Mouse (Mus musculus): Measurements from ENCODE around the gene Ttll12.

Ttll12 gene

GRCm38 (mm10) chr15:83594513-83595363 lies at the start of gene Ttll12:
Gene Ttll12 (minus strand): TSS chr15:83595157.
- peak; percentile 95 for ATAC-seq (ENCODE audit: low TSS enrichment)

- ATAC-seq (ENCODE audit: low TSS enrichment): no peak
Measured at GRCm38 (mm10) chr15:83642518-83642917, 47.6 kb upstream of the Ttll12 start.

- ATAC-seq (ENCODE audit: low TSS enrichment): no peak
Measured at GRCm38 (mm10) chr15:83640208-83640607, 45.3 kb upstream of the Ttll12 start.

GRCm38 (mm10) chr15:83639160-83639559 lies 44.2 kb upstream of the Ttll12 start:
- no peak for ATAC-seq (ENCODE audit: low TSS enrichment)

- ATAC-seq (ENCODE audit: low TSS enrichment): no peak
Measured at GRCm38 (mm10) chr15:83638196-83638899, 43.4 kb upstream of the Ttll12 start.

GRCm38 (mm10) chr15:83636759-83637158 lies 41.8 kb upstream of the Ttll12 start:
- ATAC-seq (ENCODE audit: low TSS enrichment): no peak

GRCm38 (mm10) chr15:83635251-83635650 lies 40.3 kb upstream of the Ttll12 start:
- ATAC-seq (ENCODE audit: low TSS enrichment): no peak

- ATAC-seq (ENCODE audit: low TSS enrichment): peak; percentile 70; the same call in 1 of the 2 replicates
Measured at GRCm38 (mm10) chr15:83634076-83634475, 39.1 kb upstream of the Ttll12 start.

- no peak for ATAC-seq (ENCODE audit: low TSS enrichment)
Measured at GRCm38 (mm10) chr15:83631071-83631470, 36.1 kb upstream of the Ttll12 start.

GRCm38 (mm10) chr15:83629716-83630115 lies 34.8 kb upstream of the Ttll12 start:
- ATAC-seq (ENCODE audit: low TSS enrichment): no peak

- no peak for ATAC-seq (ENCODE audit: low TSS enrichment)
Measured at GRCm38 (mm10) chr15:83626142-83626645, 31.2 kb upstream of the Ttll12 start.

GRCm38 (mm10) chr15:83615245-83615644 lies 20.3 kb upstream of the Ttll12 start:
- peak; percentile 78 for ATAC-seq (ENCODE audit: low TSS enrichment)

- peak; percentile 64 for ATAC-seq (ENCODE audit: low TSS enrichment)
Measured at GRCm38 (mm10) chr15:83607115-83607802, 12.3 kb upstream of the Ttll12 start.

GRCm38 (mm10) chr15:83606700-83607099 lies 11.7 kb upstream of the Ttll12 start:
- peak; percentile 9; the same call in 1 of the 2 replicates for ATAC-seq (ENCODE audit: low TSS enrichment)

- no peak for ATAC-seq (ENCODE audit: low TSS enrichment)
Measured at GRCm38 (mm10) chr15:83606216-83606615, 11.3 kb upstream of the Ttll12 start.

GRCm38 (mm10) chr15:83603426-83603825 lies 8.5 kb upstream of the Ttll12 start:
- no peak for ATAC-seq (ENCODE audit: low TSS enrichment)

- ATAC-seq (ENCODE audit: low TSS enrichment): no peak
Measured at GRCm38 (mm10) chr15:83603046-83603396, 8.1 kb upstream of the Ttll12 start.

GRCm38 (mm10) chr15:83602372-83603045 lies 7.6 kb upstream of the Ttll12 start:
- no peak for ATAC-seq (ENCODE audit: low TSS enrichment)

- ATAC-seq (ENCODE audit: low TSS enrichment): no peak
Measured at GRCm38 (mm10) chr15:83601185-83601584, 6.2 kb upstream of the Ttll12 start.

GRCm38 (mm10) chr15:83596833-83597232 lies 1.9 kb upstream of the Ttll12 start:
- no peak for ATAC-seq (ENCODE audit: low TSS enrichment)

- ATAC-seq (ENCODE audit: low TSS enrichment): no peak
Measured at GRCm38 (mm10) chr15:83595364-83595711, 381 bp upstream of the Ttll12 start.
